Mouse (Mus musculus) C2C12 (cell line): Measurements from ENCODE around the gene Prr12.

Source experiments
- CTCF ChIP-seq: IDR thresholded peaks from one replicate; pipeline ENCODE4 v1.5.1; 2011; ENCODE audit not compliant: control insufficient read depth, insufficient read depth, insufficient read length
- MAX ChIP-seq: IDR thresholded peaks from one replicate; pipeline ENCODE4 v1.6.1; 2011; ENCODE audit warnings: mild to moderate bottlenecking, control low read depth

DNA sequence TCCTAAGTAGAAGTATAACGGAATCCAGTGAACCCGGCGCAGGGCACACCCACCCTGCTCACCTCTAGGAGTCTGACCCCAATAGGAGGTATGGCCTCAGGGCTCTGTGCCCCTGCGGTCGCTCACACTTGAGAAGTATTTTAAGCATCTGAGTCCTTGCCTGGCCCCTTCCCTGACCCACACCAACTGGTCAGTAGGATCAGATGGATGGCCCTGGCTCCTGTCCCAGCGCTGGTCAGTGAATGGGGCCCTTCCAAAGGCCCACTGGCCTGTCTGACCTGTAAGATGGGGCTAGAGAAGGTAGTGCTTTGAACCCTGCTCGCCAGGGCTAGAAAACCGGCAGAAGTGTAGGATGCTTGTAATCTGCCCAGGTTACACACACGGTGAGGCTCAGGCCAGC is 11.8 kb downstream of the Prr12 start:
- TF ChIP-seq CTCF (no peak), MAX (no peak)
